Mouse (Mus musculus): ENCODE measurements around the gene 4931440F15Rik. TPM values are rescaled to one million over a fixed set of nuclear protein-coding genes. Genes with fewer than 3 reads are reported as not detected.
A peak's percentile ranks its signal among the peaks of the same experiment; 100 is the strongest.
"Not testable (repeated sequence)": the region's sequence is repeated elsewhere in the genome, so short reads cannot be mapped to it uniquely, and the experiment has no call there.

4931440F15Rik gene
- polyA plus RNA-seq (2015; fragmentation: Nextera tagmentation; extraction: Ambion mirVana) = 0.36 and 0.44 TPM in 2 replicates

DNA sequence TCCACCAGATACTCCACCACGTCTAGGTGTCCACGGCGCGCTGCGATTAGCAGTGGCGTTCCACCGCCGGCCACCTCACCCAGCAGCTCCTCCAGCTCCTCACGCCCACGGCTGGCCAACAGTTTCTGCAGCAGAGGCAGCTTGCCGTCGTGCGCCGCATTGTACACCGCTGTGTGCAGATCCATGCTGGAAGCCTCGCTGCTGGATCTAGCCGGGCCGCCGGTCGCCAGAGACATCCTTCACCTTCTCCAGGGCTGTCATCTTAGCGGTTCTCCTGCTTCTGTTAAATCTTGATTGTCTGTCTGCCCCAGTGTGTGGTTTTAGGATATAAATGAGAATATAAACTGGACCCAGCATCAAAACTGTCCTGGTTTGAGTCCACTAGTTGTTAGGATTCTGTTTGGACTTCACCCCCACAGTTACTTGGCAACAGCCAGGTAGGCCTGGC lies at the start of gene 4931440F15Rik:
TSS of gene 4931440F15Rik (minus strand) at position 398 of the 448 bp plus-strand sequence.
- not testable (repeated sequence) for H3K27ac ChIP-seq; H3K4me1 ChIP-seq (replicated peaks); H3K9ac ChIP-seq (replicated peaks); H3K36me3 ChIP-seq; H3K9me3 ChIP-seq
- H3K27me3 ChIP-seq = peaks cover 21% of the 10 kb centered on the region
- ATAC-seq = peak; percentile 24
- H3K4me3 ChIP-seq (replicated peaks) = 0 out of 2 replicates have a peak within 1 kb of the TSS, but pooled peaks have one; percentile 8
- H3K4me2 ChIP-seq (replicated peaks) = peak within 1 kb of the TSS; percentile 37
- WGBS = 44% methylated on average over 21 of the region's 21 CpGs

- Histone ChIP-seq H3K27me3 (peaks cover 30% of the 10 kb centered on the region), H3K4me1 (replicated peaks) (peaks cover 10% of the 10 kb centered on the region)
- not testable (repeated sequence) for H3K27ac ChIP-seq; H3K36me3 ChIP-seq; H3K4me2 ChIP-seq (replicated peaks); H3K9ac ChIP-seq (replicated peaks); ATAC-seq; H3K9me3 ChIP-seq; H3K4me3 ChIP-seq (replicated peaks)
- WGBS = 70% methylated on average over 1 of the region's 1 CpGs
Observed at GRCm38 (mm10) chr11:29874781-29875180, 49.3 kb upstream of the 4931440F15Rik start.

- Histone ChIP-seq H3K36me3 (no peaks in the 10 kb centered on the region), H3K9ac (replicated peaks) (no peak overlapping the region), H3K4me3 (replicated peaks) (no peak overlapping the region), H3K4me2 (replicated peaks) (no peak overlapping the region), H3K27me3 (peaks cover 17% of the 10 kb centered on the region; the same call in 1 of the 2 replicates), H3K27ac (no peak overlapping the region), H3K4me1 (replicated peaks) (no peaks in the 10 kb centered on the region), H3K9me3 (no peaks in the 10 kb centered on the region)
- no peak for ATAC-seq
- 90% methylated on average over 2 of the region's 2 CpGs for WGBS
Observed at GRCm38 (mm10) chr11:29870174-29870573, 44.7 kb upstream of the 4931440F15Rik start.

- peaks cover 5% of the 10 kb centered on the region; the same call in 1 of the 2 replicates for H3K4me1 ChIP-seq (replicated peaks)
- H3K4me2 ChIP-seq (replicated peaks) = no peak overlapping the region
- no peak overlapping the region for H3K4me3 ChIP-seq (replicated peaks)
- H3K36me3 ChIP-seq = no peaks in the 10 kb centered on the region
- no peak overlapping the region for H3K9ac ChIP-seq (replicated peaks)
- H3K27ac ChIP-seq = no peak overlapping the region
- no peak for ATAC-seq
- H3K9me3 ChIP-seq = no peaks in the 10 kb centered on the region
- no peaks in the 10 kb centered on the region for H3K27me3 ChIP-seq
Observed at GRCm38 (mm10) chr11:29864269-29864668, 38.8 kb upstream of the 4931440F15Rik start.

- Histone ChIP-seq H3K4me2 (replicated peaks) (no peak overlapping the region), H3K36me3 (no peaks in the 10 kb centered on the region), H3K4me3 (replicated peaks) (no peak overlapping the region), H3K4me1 (replicated peaks) (peaks cover 5% of the 10 kb centered on the region; the same call in 1 of the 2 replicates), H3K27me3 (no peaks in the 10 kb centered on the region), H3K27ac (no peak overlapping the region), H3K9me3 (no peaks in the 10 kb centered on the region), H3K9ac (replicated peaks) (no peak overlapping the region)
- 34% methylated on average over 2 of the region's 2 CpGs for WGBS
- peak; percentile 68 for ATAC-seq
Observed at GRCm38 (mm10) chr11:29861750-29862397, 36.4 kb upstream of the 4931440F15Rik start.

- WGBS = 75% methylated on average over 2 of the region's 2 CpGs
- no peak for ATAC-seq
- Histone ChIP-seq H3K4me2 (replicated peaks) (no peak overlapping the region), H3K36me3 (no peaks in the 10 kb centered on the region), H3K27me3 (no peaks in the 10 kb centered on the region), H3K4me3 (replicated peaks) (no peak overlapping the region), H3K9me3 (no peaks in the 10 kb centered on the region), H3K4me1 (replicated peaks) (peaks cover 5% of the 10 kb centered on the region; the same call in 1 of the 2 replicates), H3K27ac (no peak overlapping the region), H3K9ac (replicated peaks) (no peak overlapping the region)
Observed at GRCm38 (mm10) chr11:29861040-29861439, 35.6 kb upstream of the 4931440F15Rik start.

GRCm38 (mm10) chr11:29840606-29841227 lies 15.2 kb upstream of the 4931440F15Rik start:
- no peaks in the 10 kb centered on the region for H3K36me3 ChIP-seq
- H3K4me1 ChIP-seq (replicated peaks) = no peaks in the 10 kb centered on the region
- no peak overlapping the region for H3K9ac ChIP-seq (replicated peaks)
- 91% methylated on average over 3 of the region's 3 CpGs for WGBS
- no peaks in the 10 kb centered on the region for H3K27me3 ChIP-seq
- H3K9me3 ChIP-seq = no peaks in the 10 kb centered on the region
- H3K4me3 ChIP-seq (replicated peaks) = no peak overlapping the region
- no peak overlapping the region for H3K27ac ChIP-seq
- ATAC-seq = no peak
- no peak overlapping the region for H3K4me2 ChIP-seq (replicated peaks)

DNA sequence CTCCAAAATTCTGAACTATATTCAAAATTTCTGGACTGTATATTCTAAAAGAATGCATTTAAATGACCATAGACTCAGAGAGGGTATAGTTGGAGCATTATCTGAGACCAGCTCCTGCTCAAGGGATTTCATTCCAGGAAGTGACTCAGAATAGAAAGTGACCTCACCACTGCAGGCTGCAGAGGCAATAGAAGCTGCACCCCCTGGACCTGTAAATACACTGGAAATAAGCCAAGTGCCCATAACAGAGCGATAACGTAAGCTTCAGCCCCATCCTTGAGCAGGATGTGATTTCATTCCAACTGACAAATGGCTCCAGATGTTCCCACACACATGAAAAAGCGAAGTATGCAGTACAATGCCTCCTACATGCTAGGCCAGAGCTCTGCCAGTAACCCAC lies 14.3 kb upstream of the 4931440F15Rik start:
- Histone ChIP-seq H3K9me3 (no peaks in the 10 kb centered on the region), H3K27me3 (no peaks in the 10 kb centered on the region), H3K4me2 (replicated peaks) (no peak overlapping the region), H3K27ac (no peak overlapping the region), H3K9ac (replicated peaks) (no peak overlapping the region), H3K36me3 (no peaks in the 10 kb centered on the region), H3K4me3 (replicated peaks) (no peak overlapping the region), H3K4me1 (replicated peaks) (no peaks in the 10 kb centered on the region)
- 91% methylated on average over 3 of the region's 3 CpGs for WGBS
- ATAC-seq = no peak

GRCm38 (mm10) chr11:29837066-29837465 lies 11.6 kb upstream of the 4931440F15Rik start:
- no peak overlapping the region for H3K27ac ChIP-seq
- no peak for ATAC-seq
- H3K4me3 ChIP-seq (replicated peaks) = no peak overlapping the region
- no peaks in the 10 kb centered on the region for H3K4me1 ChIP-seq (replicated peaks)
- no peak overlapping the region for H3K4me2 ChIP-seq (replicated peaks)
- no peaks in the 10 kb centered on the region for H3K27me3 ChIP-seq
- no peaks in the 10 kb centered on the region for H3K36me3 ChIP-seq
- no peaks in the 10 kb centered on the region for H3K9me3 ChIP-seq
- H3K9ac ChIP-seq (replicated peaks) = no peak overlapping the region

DNA sequence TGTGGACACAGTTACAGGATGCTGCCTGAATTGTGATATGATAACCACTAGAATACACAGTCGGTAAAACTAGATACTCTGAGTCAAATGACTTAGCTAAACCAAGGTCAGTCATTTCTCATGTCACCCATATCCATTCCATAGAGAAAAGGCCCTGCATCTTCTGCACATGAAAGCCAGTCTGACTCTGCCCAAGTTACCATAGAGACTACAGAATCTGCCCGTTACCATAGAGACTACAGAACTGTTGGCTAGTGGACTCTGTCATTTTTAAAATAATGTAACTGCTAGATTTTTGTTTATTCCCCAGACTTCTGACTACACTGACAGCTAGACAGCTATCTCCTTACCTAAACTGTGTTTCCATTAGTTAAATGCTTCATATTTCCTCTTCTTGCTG lies 2.3 kb upstream of the 4931440F15Rik start:
- Histone ChIP-seq H3K4me1 (replicated peaks) (no peaks in the 10 kb centered on the region), H3K9me3 (no peaks in the 10 kb centered on the region), H3K27ac (no peak overlapping the region), H3K4me2 (replicated peaks) (no peak overlapping the region), H3K9ac (replicated peaks) (no peak overlapping the region), H3K4me3 (replicated peaks) (no peak overlapping the region), H3K27me3 (peaks cover 21% of the 10 kb centered on the region), H3K36me3 (no peaks in the 10 kb centered on the region)
- WGBS = 88% methylated on average over 2 of the region's 2 CpGs
- ATAC-seq = no peak

DNA sequence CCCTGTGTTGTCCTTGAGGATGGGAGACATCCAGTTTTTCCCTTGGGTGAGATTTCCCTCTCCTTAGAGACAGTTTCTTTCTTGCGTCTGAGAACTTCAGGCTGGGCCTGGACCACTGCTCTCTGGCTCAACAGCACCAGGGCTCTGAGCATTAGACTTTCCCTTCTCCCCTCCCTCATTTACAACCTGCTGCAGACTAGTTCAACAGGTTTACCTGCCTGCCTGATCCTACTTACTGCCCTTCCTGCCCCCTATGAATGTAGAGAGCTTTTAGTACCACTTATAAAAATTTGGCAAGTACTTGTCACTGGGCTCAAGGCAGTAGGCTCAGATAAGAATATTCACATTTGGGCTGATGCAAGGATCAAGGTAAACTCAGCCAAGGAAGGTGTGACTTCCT lies 533 bp upstream of the 4931440F15Rik start:
- Histone ChIP-seq H3K36me3 (no peaks in the 10 kb centered on the region), H3K27me3 (peaks cover 21% of the 10 kb centered on the region), H3K4me1 (replicated peaks) (no peaks in the 10 kb centered on the region), H3K4me3 (replicated peaks) (no peak overlapping the region), H3K27ac (no peak overlapping the region), H3K9ac (replicated peaks) (no peak overlapping the region), H3K9me3 (no peaks in the 10 kb centered on the region), H3K4me2 (replicated peaks) (no peak overlapping the region)
- 95% methylated on average over 1 of the region's 1 CpGs for WGBS
- no peak for ATAC-seq

DNA sequence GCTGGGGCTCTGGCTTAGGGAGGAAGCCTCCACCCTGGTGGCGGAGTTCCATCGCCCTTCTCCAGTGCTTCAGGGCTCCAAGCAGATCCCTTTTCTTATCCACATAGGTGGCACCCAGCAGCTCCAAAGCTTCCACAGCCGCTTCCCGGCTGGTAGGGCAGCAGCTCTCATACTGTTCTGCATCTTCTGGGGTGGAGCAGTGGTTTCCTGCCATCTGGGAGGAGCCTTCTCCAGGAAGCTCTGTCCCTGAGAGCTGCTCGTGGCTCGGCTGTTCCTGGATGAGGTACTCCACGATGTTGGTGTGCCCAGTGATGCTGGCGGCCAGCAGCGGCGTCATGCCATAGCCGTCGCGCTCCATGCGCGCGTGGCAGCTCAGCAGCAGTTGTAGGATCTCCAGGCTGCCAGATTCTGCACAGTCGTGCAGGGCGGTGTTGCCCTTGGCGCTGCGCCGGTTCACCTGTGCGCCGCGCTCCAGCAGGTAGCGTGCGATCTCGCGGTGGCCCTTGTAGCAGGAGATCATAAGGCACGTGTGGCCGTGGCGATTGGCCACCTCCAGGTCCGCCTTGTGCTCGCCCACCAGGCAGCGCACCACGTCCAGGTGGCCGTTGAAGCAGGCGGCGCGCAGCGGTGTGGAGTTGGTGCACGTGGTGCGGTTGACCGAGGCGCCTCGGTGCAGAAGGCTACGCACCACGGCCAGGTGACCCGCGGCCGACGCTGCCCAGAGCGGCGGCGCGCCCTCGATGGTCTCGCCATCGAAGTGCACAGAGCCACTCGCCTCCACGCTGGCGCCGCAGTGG lies 796 bp downstream of the 4931440F15Rik start:
- not testable (repeated sequence) for H3K9me3 ChIP-seq; H3K36me3 ChIP-seq; H3K9ac ChIP-seq (replicated peaks); H3K4me1 ChIP-seq (replicated peaks); H3K27ac ChIP-seq
- 24% methylated on average over 49 of the region's 62 CpGs for WGBS
- Histone ChIP-seq H3K4me2 (replicated peaks) (peak overlapping the region; percentile 37), H3K4me3 (replicated peaks) (0 out of 2 replicates have a peak overlapping the region, but pooled peaks have one; percentile 8), H3K27me3 (peaks cover 21% of the 10 kb centered on the region)
- ATAC-seq = peak; percentile 61
